Mouse (Mus musculus): ENCODE results near the gene Oas3.

GRCm38 (mm10) chr5:120811951-120812819, 34.7 kb upstream of the Oas3 start, which contains the start of gene Oas1c:
- TF ChIP-seq HCFC1 (IDR thresholded peaks at IDR 0.05; ENCODE audit: borderline replicate concordance, insufficient read depth, low read length) = no peak
- TF ChIP-seq ZNF384 (IDR thresholded peaks at IDR 0.05; ENCODE audit: low read depth, low read length) = peak; percentile 95

Data from ES-E14 (cell line).